In genomic region chr3:105717856-105718555, GRCm38 (mm10) we compare ENCODE assay signal across 8 mouse cellular contexts. TPM values are rescaled to one million over a fixed set of nuclear protein-coding genes. Genes with fewer than 3 reads are reported as not detected.
A peak's percentile ranks its signal among the peaks of the same experiment; 100 is the strongest.
DNase-seq lines count a peak whose midpoint lies in the region; ATAC-seq lines count a peak whose summit lies in the region.

No protein-coding gene starts in this region.

- peaks cover 32% of the 10 kb centered on the region for H3K4me1 ChIP-seq in embryonic facial prominence, embryonic 13.5 days
- H3K4me1 ChIP-seq in hindbrain, embryonic 15.5 days (replicated peaks): peaks cover 24% of the 10 kb centered on the region

- no peak overlapping the region for H3K9ac ChIP-seq in embryonic facial prominence, embryonic 13.5 days
- no peak overlapping the region for H3K9ac ChIP-seq in hindbrain, embryonic 15.5 days

- H3K9me3 ChIP-seq in embryonic facial prominence, embryonic 13.5 days: no peaks in the 10 kb centered on the region
- no peaks in the 10 kb centered on the region for H3K9me3 ChIP-seq in hindbrain, embryonic 15.5 days

- no peak overlapping the region for H3K4me2 ChIP-seq in embryonic facial prominence, embryonic 13.5 days
- H3K4me2 ChIP-seq in hindbrain, embryonic 15.5 days: no peak overlapping the region

- 45% methylated on average over 11 of the region's 11 CpGs for WGBS in embryonic facial prominence, embryonic 13.5 days
- 27% methylated on average over 11 of the region's 11 CpGs for WGBS in hindbrain, embryonic 15.5 days

- H3K27ac ChIP-seq in embryonic facial prominence, embryonic 13.5 days: no peak overlapping the region
- H3K27ac ChIP-seq in hindbrain, embryonic 15.5 days (replicated peaks): peak overlapping the region; percentile 51; the same call in 1 of the 2 replicates

- peak; percentile 28; the same call in 1 of the 2 replicates for ATAC-seq in embryonic facial prominence, embryonic 13.5 days (ENCODE audit: insufficient number of reproducible peaks, insufficient read depth, low FRiP score, low TSS enrichment, low read depth)
- ATAC-seq in hindbrain, embryonic 15.5 days (ENCODE audit: low FRiP score, low read depth): peak; percentile 45; the same call in 1 of the 2 replicates

- DNase-seq in gastrocnemius, adult 18-20 months (ENCODE audit: low spot score): peak; percentile 76
- DNase-seq in gastrocnemius, postnatal 10 days: no peak
- DNase-seq in brain, adult 2 months (ENCODE audit: low read depth, low spot score): peak; percentile 67
- DNase-seq in ovary, postnatal 10 days (ENCODE audit: low spot score): no peak
- no peak for DNase-seq in kidney, postnatal 4 days
- DNase-seq in right cerebral cortex, postnatal 4 days: no peak

- H3K36me3 ChIP-seq in embryonic facial prominence, embryonic 13.5 days: no peaks in the 10 kb centered on the region
- H3K36me3 ChIP-seq in hindbrain, embryonic 15.5 days: no peaks in the 10 kb centered on the region

- no peaks in the 10 kb centered on the region for H3K27me3 ChIP-seq in embryonic facial prominence, embryonic 13.5 days
- no peaks in the 10 kb centered on the region for H3K27me3 ChIP-seq in hindbrain, embryonic 15.5 days

- H3K4me3 ChIP-seq in embryonic facial prominence, embryonic 13.5 days: no peak overlapping the region
- no peak overlapping the region for H3K4me3 ChIP-seq in hindbrain, embryonic 15.5 days

RNA-seq across cellular contexts. Expression of gene Inka2, which starts 13.6 kb away (rescaled TPM):
- total RNA-seq in gastrocnemius, adult 18-20 months (2021): 1 to 10 TPM; 2.4 to 2.7 TPM
- total RNA-seq in gastrocnemius, postnatal 10 days (2021): 10 to 100 TPM in 1 of 2 experiments, 1 to 10 TPM in 1; 9.7 to 14.6 TPM
- 1.4 and 1.5 TPM in 2 replicates for polyA plus RNA-seq in embryonic facial prominence, embryonic 13.5 days (2015; fragmentation: Nextera tagmentation; extraction: Ambion mirVana)
- polyA plus RNA-seq in hindbrain, embryonic 15.5 days (2015; fragmentation: Nextera tagmentation; extraction: Ambion mirVana): 11.6 and 11.8 TPM in 2 replicates

RNA-seq across cellular contexts. Expression of gene Ddx20, which starts 30.6 kb away (rescaled TPM):
- 10 to 100 TPM in 1 of 2 experiments, 1 to 10 TPM in 1; 8.7 to 11.0 TPM for total RNA-seq in gastrocnemius, adult 18-20 months (2021)
- 1 to 10 TPM; 8.6 to 9.7 TPM for total RNA-seq in gastrocnemius, postnatal 10 days (2021)
- 39.4 and 40.3 TPM in 2 replicates for polyA plus RNA-seq in embryonic facial prominence, embryonic 13.5 days (2015; fragmentation: Nextera tagmentation; extraction: Ambion mirVana)
- 23.0 and 23.8 TPM in 2 replicates for polyA plus RNA-seq in hindbrain, embryonic 15.5 days (2015; fragmentation: Nextera tagmentation; extraction: Ambion mirVana)

Comparison
In these comparisons a context has a peak if more than half of its experiments do, and no peak if none do; other contexts are left out.
1. DNase-seq: peak in gastrocnemius, adult 18-20 months (single experiment) and brain, adult 2 months (single experiment); none in gastrocnemius, postnatal 10 days (single experiment), ovary, postnatal 10 days (single experiment), kidney, postnatal 4 days (0 of 2) and right cerebral cortex, postnatal 4 days (single experiment).